Mouse (Mus musculus) spleen, postnatal 0 days (tissue): Measurements from ENCODE around the gene Ccdc88a. TPM values are rescaled to one million over a fixed set of nuclear protein-coding genes. Genes with fewer than 3 reads are reported as not detected.

Experiments
- polyA plus RNA-seq: library from polyadenylated mRNA; unstranded; fragments of >200 nt; fragmentation: Nextera tagmentation; extraction: Ambion mirVana; gene quantifications from 2 replicates; pipeline ENCODE4 v1.2.1, GENCODE M21; 2015

Gene Ccdc88a
- 11.5 and 14.4 TPM in 2 replicates for polyA plus RNA-seq

DNA sequence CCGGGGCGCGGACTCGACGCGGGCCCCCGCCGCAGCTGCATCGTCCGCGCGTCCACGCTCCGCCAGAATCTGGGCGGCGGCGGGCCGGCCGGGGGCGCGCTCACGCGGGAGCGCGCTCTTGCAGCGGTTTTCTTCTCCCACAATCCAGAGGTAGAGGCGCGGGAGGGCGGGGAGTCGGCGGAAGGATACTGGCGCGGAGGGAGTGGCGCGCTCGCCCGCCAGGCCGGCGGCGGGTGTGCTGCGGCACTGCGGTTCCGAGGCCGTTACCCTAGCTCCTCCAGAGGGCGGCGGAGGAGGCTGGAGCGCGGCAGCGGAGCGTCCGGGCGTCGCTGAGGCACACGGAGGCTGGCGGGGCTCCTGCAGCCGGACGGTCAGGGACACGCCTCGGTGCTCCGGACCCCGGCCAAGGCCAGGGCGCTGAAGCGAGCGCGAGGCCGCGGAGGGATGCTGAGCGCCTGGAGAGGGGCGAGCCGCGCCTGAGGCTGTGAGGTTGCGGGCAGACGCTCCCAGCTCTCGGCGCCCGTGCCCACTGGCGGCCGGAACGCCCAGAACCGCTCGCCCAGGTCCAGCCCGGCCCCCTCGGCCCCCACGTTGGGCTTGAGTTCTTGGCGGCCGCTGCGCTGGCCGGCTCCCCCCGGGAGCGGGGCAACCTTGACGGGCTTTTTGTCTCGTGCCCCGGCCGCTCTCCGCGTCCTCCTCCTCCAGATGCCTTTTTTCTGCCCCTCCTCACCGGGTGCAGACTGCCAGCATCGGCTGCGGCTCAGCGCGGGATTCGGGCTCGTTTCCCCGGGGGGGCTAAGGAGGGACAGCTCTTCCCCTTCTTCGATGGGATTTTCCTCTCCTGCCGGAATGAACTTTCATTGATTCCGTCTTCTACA lies at the start of gene Ccdc88a:
Gene Ccdc88a, plus strand, starts transcription at position 263 of the 878 bp plus-strand sequence.

DNA sequence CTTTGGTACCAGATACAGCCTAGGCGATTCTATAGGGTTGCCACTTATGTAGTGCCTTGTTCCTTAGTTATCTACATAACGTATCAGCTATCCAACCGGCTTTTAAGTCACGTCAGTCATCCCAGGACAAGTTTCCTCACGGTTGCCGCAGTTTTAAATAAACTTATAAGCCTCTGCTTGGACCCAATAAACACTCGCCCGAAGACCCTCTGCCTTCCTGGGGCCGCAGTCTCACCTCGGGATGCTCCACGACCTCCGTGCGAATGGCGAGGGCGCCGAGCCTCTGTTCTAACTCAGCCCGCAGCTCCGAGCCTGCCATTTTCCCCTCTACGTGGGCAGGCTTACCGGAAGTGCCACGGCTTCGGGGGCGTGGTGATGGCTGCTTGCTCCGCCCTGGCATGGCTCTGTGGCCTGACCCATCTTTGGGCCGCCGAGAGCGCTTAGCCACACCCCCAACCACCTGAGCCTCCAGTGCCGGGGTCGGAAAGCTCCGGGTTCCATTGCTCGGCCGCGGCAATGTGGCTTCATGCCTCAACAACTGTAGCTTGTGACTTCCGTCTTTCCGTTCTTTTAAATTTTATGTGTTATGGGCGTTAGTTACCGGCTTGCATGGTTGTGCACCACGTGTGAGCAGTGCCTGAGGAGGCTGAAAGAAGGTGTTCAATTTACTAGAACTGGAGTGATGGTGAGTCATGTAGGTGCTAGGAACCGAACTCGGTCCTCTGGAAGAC lies 141.4 kb downstream of the Ccdc88a start, which contains the start of gene Prorsd1:
Gene Prorsd1, minus strand, starts transcription at position 352 of the 731 bp plus-strand sequence.

GRCm38 (mm10) chr11:29525988-29526794 lies 152.7 kb downstream of the Ccdc88a start, which contains the start of gene Mtif2:
TSS of gene Mtif2 (plus strand) at chr11:29526408.

DNA sequence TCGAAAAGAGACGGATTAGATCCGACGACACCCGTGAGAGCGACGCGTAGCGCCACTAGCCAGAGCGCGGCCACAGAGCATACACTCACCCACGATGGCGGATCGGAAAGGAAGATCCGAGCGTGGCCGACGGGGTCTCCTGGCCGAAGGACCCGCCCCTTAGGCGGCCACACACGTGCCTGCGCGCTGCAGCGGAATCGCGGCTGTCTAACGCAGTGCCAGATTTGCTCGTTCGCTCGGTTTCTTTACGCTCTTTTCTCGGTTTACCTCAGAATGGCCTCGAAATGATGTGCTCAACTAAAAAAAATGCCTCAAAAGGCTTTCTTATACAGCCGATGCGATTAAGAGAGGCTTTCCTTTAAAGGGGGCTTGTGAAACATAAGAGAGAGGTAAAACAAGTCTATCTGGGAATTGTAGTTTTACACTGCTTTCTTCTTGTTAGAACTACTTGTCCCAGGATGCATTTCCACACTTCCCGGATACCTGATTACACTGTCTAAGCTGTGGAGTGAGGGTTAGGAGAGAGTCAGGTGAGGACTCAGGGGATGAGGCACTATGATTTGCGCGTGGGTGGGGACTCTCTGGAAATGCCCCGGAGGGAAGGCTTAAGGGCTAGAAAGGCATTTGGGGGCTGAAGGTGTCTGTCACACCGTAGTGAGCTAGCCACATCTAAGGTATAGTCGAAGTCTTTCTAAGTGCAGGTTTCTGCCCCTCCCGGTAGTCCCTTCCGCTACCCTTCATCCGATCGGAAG lies 174.5 kb downstream of the Ccdc88a start, which contains the start of the genes Clhc1 and Rps27a:
Gene Clhc1, plus strand, starts transcription at position 199 of the 752 bp plus-strand sequence.
Gene Rps27a, minus strand, starts transcription at position 358 of the 752 bp plus-strand sequence.

Other genes with a start within 250 kb of the Ccdc88a start
- 28.5 and 30.0 TPM in 2 replicates for gene Pnpt1, start 242.9 kb upstream of the Ccdc88a start, polyA plus RNA-seq
- gene Ppp4r3b, start 200.8 kb upstream of the Ccdc88a start, polyA plus RNA-seq = 46.1 and 55.6 TPM in 2 replicates
- 28.4 and 33.6 TPM in 2 replicates for gene Cfap36, start 126.2 kb upstream of the Ccdc88a start, polyA plus RNA-seq
- 32.0 and 35.3 TPM in 2 replicates for gene Prorsd1, start 141.4 kb downstream of the Ccdc88a start, polyA plus RNA-seq
- 30.5 and 36.1 TPM in 2 replicates for gene Mtif2, start 152.8 kb downstream of the Ccdc88a start, polyA plus RNA-seq
- gene Clhc1, start 174.3 kb downstream of the Ccdc88a start, polyA plus RNA-seq = 0.12 and 0.16 TPM in 2 replicates
- 1,212 and 1,257 TPM in 2 replicates for gene Rps27a, start 174.5 kb downstream of the Ccdc88a start, polyA plus RNA-seq